Mouse (Mus musculus) CD4-positive naive resting alpha-beta T cell, adult 57 days (primary cell): ENCODE results near the gene Dnmt3c. TPM values are rescaled to one million over a fixed set of nuclear protein-coding genes. Genes with fewer than 3 reads are reported as not detected.

Source experiments
- total RNA-seq: library from RNA; stranded (reverse); gene quantifications from one replicate; pipeline ENCODE4 v1.2.4, GENCODE M21; 2023

The Dnmt3c gene
- not detected for total RNA-seq

DNA sequence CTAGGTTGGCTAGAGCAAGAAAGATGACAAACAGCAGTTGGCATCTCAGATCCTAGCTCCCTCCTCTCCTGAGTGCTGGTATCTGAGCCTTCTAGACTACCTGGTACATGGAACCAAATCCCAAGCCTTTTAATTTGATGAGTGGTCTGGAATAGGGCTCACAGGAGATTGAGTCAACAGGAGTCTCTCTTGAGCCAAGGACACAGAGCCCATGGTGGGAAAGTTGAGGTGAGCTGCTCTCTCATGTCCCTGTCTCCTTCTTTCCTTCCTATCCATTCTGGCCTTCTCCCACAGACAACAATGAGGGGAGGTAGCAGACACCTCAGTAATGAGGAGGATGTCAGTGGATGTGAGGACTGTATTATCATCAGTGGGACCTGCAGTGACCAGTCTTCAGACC lies at the start of gene Dnmt3c:
Dnmt3c (plus strand) TSS at position 301 of the 400 bp plus-strand sequence.

DNA sequence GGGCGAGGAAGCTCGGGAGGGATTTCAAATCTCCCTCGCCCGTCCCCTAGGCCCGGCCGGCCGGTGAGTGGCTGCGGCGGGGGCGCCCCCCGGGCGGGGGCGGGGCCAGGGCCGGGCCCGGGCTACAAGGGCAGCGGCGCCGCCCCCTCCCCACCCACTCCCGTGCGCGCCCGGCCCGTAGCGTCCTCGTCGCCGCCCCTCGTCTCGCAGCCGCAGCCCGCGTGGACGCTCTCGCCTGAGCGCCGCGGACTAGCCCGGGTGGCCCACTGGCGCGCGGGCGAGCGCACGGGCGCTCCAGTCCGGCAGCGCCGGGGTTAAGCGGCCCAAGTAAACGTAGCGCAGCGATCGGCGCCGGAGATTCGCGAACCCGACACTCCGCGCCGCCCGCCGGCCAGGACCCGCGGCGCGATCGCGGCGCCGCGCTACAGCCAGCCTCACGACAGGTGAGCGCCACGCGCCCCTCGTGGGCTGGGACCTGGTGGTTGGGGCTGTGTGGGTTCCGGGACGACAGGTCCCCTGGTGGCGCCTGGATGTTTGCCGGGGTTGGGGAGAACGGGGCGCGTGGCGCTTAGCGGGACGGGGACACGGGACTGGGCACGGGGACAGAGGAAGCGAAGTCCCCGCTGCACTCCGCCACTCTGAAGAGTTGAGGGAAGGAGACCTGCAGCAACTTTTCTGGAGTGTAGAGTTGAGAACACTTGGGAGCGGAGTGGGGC lies 47.0 kb upstream of the Dnmt3c start, which contains the start of gene Dnmt3b:
Dnmt3b (plus strand) TSS at position 153 of the 716 bp plus-strand sequence.

DNA sequence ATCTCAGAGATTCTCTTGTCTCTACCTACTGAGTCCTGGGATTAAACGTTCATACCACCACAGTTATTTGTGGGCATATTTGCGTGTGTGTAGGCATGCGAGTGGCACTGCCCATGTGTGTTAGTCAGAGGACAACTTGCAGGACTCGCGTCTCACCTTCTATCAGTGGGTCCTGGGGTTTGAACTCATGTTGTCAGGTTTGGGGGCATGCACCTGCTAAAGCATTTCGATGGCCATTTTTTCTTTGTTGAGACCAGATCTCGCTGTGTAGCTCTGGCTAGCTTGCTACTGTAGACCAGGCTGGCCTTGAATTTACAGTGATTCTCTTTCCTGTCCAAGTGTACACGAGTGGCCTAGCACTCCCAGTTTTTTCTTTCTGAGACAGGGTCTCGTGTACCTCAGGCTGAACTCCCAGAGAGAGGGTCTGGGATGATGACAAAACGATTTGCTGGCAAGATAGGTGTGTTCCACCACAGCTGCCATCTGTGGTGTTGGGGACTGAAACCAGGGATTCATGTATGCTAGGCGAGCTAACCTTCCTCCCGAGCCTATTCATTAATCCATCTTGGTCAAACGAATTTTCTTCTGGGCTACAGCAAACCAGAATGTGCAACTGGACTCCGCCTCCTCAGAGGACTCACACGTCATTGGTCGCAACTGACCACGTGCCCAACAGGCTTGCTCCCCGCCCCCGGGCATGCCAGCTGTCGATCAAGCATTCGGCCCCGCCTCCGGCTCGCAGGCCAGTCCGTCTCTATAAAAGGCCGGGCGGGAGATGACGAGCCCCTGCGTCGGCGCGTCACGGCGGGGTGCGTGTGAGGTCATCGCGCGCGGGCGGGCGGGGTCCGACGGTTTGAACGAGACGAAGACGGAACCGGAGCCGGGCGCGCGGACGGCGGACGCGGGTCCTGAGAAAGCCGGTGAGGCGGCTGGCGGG lies 44.3 kb downstream of the Dnmt3c start, which contains the start of gene Mapre1:
Mapre1 (plus strand) TSS at position 775 of the 937 bp plus-strand sequence.

Other genes with a start within 250 kb of the Dnmt3c start
- not detected for gene 4930404H24Rik, start 203.9 kb upstream of the Dnmt3c start, total RNA-seq
- gene Nol4l, start 166.7 kb upstream of the Dnmt3c start, total RNA-seq = 2.5 TPM
- gene Commd7, start 63.9 kb upstream of the Dnmt3c start, total RNA-seq = 36.2 TPM
- gene Dnmt3b, start 47.2 kb upstream of the Dnmt3c start, total RNA-seq = 9.6 TPM
- 132 TPM for gene Mapre1, start 44.6 kb downstream of the Dnmt3c start, total RNA-seq
- gene Efcab8, start 83.3 kb downstream of the Dnmt3c start, total RNA-seq = 0.65 TPM
- gene Sun5, start 174.4 kb downstream of the Dnmt3c start, total RNA-seq = not detected
- not detected for gene Bpifb2, start 178.4 kb downstream of the Dnmt3c start, total RNA-seq
- not detected for gene Bpifb6, start 203.7 kb downstream of the Dnmt3c start, total RNA-seq
- not detected for gene Bpifb3, start 221.6 kb downstream of the Dnmt3c start, total RNA-seq
- gene Bpifb4, start 241.6 kb downstream of the Dnmt3c start, total RNA-seq = not detected